Mouse (Mus musculus) liver, embryonic 12.5 days (tissue): ENCODE measurements around the gene Rhbdl1. TPM values are rescaled to one million over a fixed set of nuclear protein-coding genes. Genes with fewer than 3 reads are reported as not detected.
A peak's percentile ranks its signal among the peaks of the same experiment; 100 is the strongest.

Source experiments
- ATAC-seq: fragments of 200-750 bp; cut with Nextera tagmentation; 2 replicates; pipeline ENCODE4 v1.8.0; 2017; ENCODE audit warnings: moderate number of reproducible peaks, mild to moderate bottlenecking, moderate library complexity
- H3K27ac ChIP-seq: fragments of 300-500 bp; sonication (generic); 2 replicates; pipeline ENCODE4 v1.5.1; 2016; ENCODE audit warnings: mild to moderate bottlenecking
- H3K27me3 ChIP-seq: fragments of 300-500 bp; sonication (generic); replicated peaks from 2 replicates; pipeline ENCODE4 v1.6.1; 2016; ENCODE audit warnings: mild to moderate bottlenecking, moderate library complexity
- H3K36me3 ChIP-seq: fragments of 300-500 bp; sonication (generic); 2 replicates; pipeline ENCODE4 v1.6.1; 2016; ENCODE audit warnings: mild to moderate bottlenecking, moderate library complexity
- H3K4me1 ChIP-seq: fragments of 300-500 bp; sonication (generic); 2 replicates; pipeline ENCODE4 v1.6.1; 2016
- H3K4me2 ChIP-seq: fragments of 300-500 bp; sonication (generic); 2 replicates; pipeline ENCODE4 v1.6.1; 2016; ENCODE audit warnings: mild to moderate bottlenecking, moderate library complexity
- H3K4me3 ChIP-seq: fragments of 300-500 bp; sonication (generic); 2 replicates; pipeline ENCODE4 v1.5.1; 2016; ENCODE audit warnings: mild to moderate bottlenecking, moderate library complexity
- H3K9ac ChIP-seq: fragments of 300-500 bp; sonication (generic); 2 replicates; pipeline ENCODE4 v1.6.1; 2016; ENCODE audit warnings: mild to moderate bottlenecking, moderate library complexity
- H3K9me3 ChIP-seq: fragments of 300-500 bp; sonication (generic); replicated peaks from 2 replicates; pipeline ENCODE4 v1.6.1; 2016; ENCODE audit warnings: mild to moderate bottlenecking, moderate library complexity
- WGBS: fragments of 180-500 bp; shearing (Covaris S2); methylation state at CpG from one replicate; pipeline ENCODE4 v1.1.7; 2016; ENCODE audit not compliant: insufficient replicate concordance; 5-methylcytosine and 5-hydroxymethylcytosine counted together
- polyA plus RNA-seq: library from polyadenylated mRNA; unstranded; fragments of >200 nt; fragmentation: Nextera tagmentation; extraction: Ambion mirVana; gene quantifications from 2 replicates; pipeline ENCODE4 v1.2.1, GENCODE M21; 2016

Gene Rhbdl1
- polyA plus RNA-seq, 1 experiment from 2014 or later = 0.80 TPM

DNA sequence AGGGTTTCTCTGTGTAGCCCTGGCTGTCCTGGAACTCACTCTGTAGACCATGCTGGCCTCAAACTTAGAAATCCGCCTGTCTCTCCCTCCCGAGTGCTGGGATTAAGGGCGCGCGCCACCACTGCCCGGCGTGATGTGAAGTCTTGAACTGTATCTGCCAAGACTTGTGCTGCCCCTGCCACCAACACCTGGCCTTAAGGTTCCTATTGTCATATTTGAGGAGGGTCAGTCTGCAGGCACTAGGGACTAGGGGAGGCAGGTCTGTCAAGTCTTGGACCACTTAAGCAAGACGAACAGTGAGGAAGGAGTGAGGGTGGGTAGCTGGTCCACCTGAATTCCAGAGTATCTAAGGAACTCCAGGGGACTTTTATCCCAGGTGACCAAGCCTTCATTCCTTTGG, 32.4 kb upstream of the Rhbdl1 start:
- Histone ChIP-seq H3K27ac (no peak overlapping the region), H3K36me3 (peaks cover 21% of the 10 kb centered on the region), H3K4me3 (no peak overlapping the region), H3K27me3 (no peaks in the 10 kb centered on the region), H3K9ac (no peak overlapping the region), H3K4me2 (no peak overlapping the region), H3K9me3 (no peaks in the 10 kb centered on the region), H3K4me1 (peaks cover 48% of the 10 kb centered on the region)
- no peak for ATAC-seq
- 81% methylated on average over 8 of the region's 8 CpGs for WGBS

DNA sequence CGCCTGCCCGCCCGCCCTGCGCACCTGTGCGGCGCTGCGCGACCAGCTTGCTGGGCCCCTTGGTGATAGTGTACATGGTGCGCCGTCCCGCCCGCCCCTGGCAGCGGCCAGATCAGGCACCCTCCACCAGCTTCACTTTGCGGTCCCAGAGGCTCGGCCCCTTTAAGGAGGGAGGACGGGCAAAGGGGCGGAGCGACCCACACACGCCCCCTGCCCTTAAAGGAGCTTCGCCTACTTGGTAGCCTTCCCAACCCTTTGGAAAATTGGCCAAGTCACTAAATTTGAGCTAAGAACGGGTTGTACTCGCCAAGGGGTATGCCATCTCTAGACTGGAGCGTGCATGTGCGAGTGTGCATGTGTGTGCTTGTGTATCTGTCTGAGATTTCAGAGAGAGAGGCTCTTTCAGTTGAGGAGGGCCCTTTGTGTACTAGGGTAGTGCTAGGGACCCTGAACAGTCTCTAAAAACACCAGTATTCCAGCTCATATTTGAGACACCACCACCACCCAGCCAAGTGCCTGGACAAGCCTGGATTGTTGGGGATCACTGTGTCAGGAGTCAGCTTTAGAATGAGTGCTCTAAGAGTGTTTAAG, 31.6 kb upstream of the Rhbdl1 start, which contains the start of gene Mcrip2:
Mcrip2 (minus strand) TSS at position 164 of the 591 bp plus-strand sequence.
- peak within 1 kb of the TSS; percentile 74 for H3K27ac ChIP-seq
- H3K27me3 ChIP-seq = no peaks in the 10 kb centered on the region
- H3K4me2 ChIP-seq = peak within 1 kb of the TSS; percentile 92
- WGBS = 0% methylated on average over 24 of the region's 24 CpGs
- ATAC-seq = peak; percentile 72
- peaks cover 29% of the 10 kb centered on the region for H3K36me3 ChIP-seq
- H3K9ac ChIP-seq = peak within 1 kb of the TSS; percentile 76
- peaks cover 40% of the 10 kb centered on the region for H3K4me1 ChIP-seq
- H3K4me3 ChIP-seq = peak within 1 kb of the TSS; percentile 71
- H3K9me3 ChIP-seq = no peaks in the 10 kb centered on the region

DNA sequence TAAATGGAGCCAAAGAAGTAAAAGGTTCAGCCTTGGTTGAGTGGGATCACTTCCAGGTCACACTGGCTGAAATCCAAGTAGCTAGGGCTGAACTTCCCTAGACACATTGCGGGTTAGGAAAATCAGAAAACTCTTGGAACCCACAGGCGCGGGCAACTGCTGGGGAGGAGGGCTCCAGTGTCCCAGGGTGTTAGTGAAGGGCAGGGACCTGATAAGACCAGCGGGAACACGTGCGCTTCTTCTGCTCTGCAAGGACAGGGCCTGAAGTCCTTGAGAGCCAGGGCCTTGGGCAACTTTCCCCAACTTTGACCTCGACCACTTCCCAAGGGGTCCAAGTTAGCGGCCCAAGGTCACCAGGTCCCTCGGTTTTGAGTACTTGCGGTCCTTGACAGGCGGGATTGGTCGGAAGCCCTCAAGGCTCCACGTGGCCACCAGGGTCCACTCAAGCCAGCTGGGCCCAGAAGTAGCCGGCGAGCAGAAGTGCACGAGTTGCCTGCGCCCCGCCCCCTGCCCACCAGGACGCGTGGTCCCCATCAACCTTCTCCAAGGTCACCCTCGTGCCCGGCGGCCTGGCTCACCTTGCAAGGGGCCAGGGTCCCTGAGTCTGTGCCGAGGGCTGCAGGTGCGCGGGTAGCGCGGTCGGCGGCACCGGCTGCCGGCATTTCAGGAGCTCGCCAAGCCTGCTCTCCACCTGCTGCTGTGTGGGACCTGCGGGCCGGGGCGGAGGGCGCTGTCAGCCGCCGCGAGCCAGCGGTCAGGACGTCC, 30.9 kb upstream of the Rhbdl1 start:
- WGBS = 1% methylated on average over 42 of the region's 42 CpGs
- peak; percentile 59 for ATAC-seq
- H3K36me3 ChIP-seq = peaks cover 33% of the 10 kb centered on the region
- peak overlapping the region; percentile 76 for H3K9ac ChIP-seq
- H3K4me2 ChIP-seq = peak overlapping the region; percentile 92
- H3K4me3 ChIP-seq = peak overlapping the region; percentile 71
- no peaks in the 10 kb centered on the region for H3K9me3 ChIP-seq
- no peaks in the 10 kb centered on the region for H3K27me3 ChIP-seq
- H3K27ac ChIP-seq = peak overlapping the region; percentile 74
- peaks cover 40% of the 10 kb centered on the region for H3K4me1 ChIP-seq

DNA sequence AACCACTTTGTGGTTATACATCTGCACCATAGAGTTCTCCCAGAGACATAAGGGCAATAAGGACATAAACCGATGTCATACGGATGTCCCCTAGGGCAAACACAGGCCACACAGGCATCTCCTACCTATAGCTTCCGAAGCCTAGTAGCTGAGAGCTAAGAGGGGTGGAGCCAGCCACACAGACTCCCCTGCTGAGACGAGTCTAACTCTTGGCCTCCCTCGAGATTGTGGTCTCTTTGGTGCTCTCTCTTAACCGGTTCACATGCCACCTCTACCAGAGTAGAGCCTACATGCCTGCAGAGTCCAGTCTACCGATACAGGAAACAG, 30.4 kb upstream of the Rhbdl1 start:
- H3K27ac ChIP-seq = peak overlapping the region; percentile 74
- H3K27me3 ChIP-seq = no peaks in the 10 kb centered on the region
- H3K4me2 ChIP-seq = peak overlapping the region; percentile 92
- peak overlapping the region; percentile 71 for H3K4me3 ChIP-seq
- peak overlapping the region; percentile 76 for H3K9ac ChIP-seq
- H3K4me1 ChIP-seq = peaks cover 42% of the 10 kb centered on the region
- ATAC-seq = peak; percentile 57
- H3K9me3 ChIP-seq = no peaks in the 10 kb centered on the region
- H3K36me3 ChIP-seq = peaks cover 35% of the 10 kb centered on the region
- 2% methylated on average over 7 of the region's 7 CpGs for WGBS

DNA sequence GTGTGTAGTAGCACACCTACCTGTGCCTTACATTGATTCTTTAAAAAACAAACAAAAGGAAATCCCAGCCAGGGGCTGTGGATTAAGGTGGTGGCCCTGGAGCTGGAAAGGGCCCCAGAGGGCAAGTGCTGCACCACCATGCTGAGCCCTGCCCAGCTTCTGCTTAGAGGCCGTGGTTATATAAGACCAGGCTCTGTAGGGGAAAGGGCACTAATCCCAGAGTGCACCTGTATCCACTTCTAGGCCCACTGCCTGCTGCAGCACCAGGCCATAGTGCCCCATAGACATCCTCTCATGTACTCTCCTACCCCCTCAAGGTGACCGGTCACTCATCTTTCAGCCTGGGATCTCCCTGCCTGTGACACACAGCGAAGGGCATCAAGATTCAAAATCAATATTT, 29.1 kb upstream of the Rhbdl1 start:
- Histone ChIP-seq H3K9me3 (no peaks in the 10 kb centered on the region), H3K4me1 (peaks cover 52% of the 10 kb centered on the region), H3K36me3 (peaks cover 35% of the 10 kb centered on the region), H3K9ac (peak overlapping the region; percentile 7; the same call in 1 of the 2 replicates), H3K27me3 (no peaks in the 10 kb centered on the region), H3K27ac (no peak overlapping the region), H3K4me2 (peak overlapping the region; percentile 92; the same call in 1 of the 2 replicates), H3K4me3 (no peak overlapping the region)
- no peak for ATAC-seq
- WGBS = 81% methylated on average over 3 of the region's 3 CpGs

DNA sequence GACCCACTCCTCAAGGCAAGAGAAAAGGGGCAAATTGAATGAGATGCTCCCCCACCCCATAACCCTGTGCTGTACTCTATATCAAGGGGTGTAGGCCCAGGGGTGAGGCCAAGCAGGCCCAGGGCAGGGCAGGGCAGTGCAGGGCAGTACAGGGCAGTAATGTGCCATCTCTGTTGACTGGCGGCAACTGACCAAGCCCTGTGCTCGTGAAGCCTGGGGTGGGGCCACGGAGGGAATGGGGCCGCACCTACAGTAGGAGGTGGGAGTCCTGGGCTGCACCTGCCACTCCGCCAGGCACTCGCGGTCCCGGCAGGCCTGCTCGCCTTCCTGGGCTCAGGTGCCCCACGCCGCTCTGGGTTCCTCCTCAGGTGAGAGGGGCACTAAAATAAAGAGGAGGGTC, 28.2 kb upstream of the Rhbdl1 start:
- H3K4me1 ChIP-seq = peaks cover 60% of the 10 kb centered on the region
- no peaks in the 10 kb centered on the region for H3K9me3 ChIP-seq
- no peak overlapping the region for H3K27ac ChIP-seq
- no peak overlapping the region for H3K4me3 ChIP-seq
- 84% methylated on average over 11 of the region's 11 CpGs for WGBS
- no peaks in the 10 kb centered on the region for H3K27me3 ChIP-seq
- H3K4me2 ChIP-seq = no peak overlapping the region
- H3K9ac ChIP-seq = no peak overlapping the region
- H3K36me3 ChIP-seq = peaks cover 35% of the 10 kb centered on the region
- ATAC-seq = no peak

DNA sequence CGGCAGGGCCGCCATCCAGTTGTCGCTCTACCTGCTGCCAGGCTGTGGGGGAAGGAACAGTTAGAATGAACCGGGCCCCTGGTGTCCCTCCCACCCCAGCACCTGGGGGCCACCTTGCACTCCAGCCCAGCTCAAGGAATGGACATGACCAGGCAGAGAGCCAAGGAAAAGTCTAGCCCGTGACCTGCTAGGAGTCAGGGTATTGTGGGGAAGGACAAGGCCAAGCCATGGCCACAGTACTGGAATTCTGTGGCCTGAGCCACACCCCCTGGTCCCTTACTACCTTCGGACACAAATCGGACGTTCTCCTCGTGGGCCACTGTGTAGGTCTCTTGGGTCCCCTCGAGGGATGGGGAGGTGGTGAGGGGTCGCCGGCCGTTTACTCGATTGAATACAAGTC, 27.2 kb upstream of the Rhbdl1 start:
- H3K27ac ChIP-seq = no peak overlapping the region
- H3K4me1 ChIP-seq = peaks cover 67% of the 10 kb centered on the region
- peaks cover 35% of the 10 kb centered on the region for H3K36me3 ChIP-seq
- H3K9ac ChIP-seq = no peak overlapping the region
- no peaks in the 10 kb centered on the region for H3K27me3 ChIP-seq
- no peak overlapping the region for H3K4me2 ChIP-seq
- no peak overlapping the region for H3K4me3 ChIP-seq
- ATAC-seq = no peak
- 85% methylated on average over 14 of the region's 14 CpGs for WGBS
- H3K9me3 ChIP-seq = no peaks in the 10 kb centered on the region

DNA sequence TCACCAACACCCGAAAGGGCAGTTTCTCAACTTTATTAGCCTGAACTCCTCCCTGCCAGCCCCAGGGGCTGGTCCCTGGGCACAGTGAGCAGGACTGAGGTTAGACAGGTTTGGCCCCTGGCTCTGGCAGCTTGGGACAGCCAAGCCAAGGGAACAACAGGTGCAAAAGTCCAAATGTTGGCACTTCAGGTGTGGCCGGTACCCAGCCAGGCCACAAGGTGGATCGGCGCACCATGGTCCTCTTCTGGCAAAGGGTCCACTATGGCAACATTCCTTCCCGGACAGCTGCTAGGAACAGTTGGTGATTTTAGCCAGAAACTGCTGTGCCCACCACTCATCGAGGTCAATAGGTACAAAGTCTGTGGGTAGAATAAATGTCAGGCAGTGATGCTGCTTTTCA, 26.6 kb upstream of the Rhbdl1 start:
- no peaks in the 10 kb centered on the region for H3K9me3 ChIP-seq
- H3K4me1 ChIP-seq = peaks cover 61% of the 10 kb centered on the region
- WGBS = 84% methylated on average over 6 of the region's 6 CpGs
- no peak overlapping the region for H3K4me2 ChIP-seq
- peaks cover 35% of the 10 kb centered on the region for H3K36me3 ChIP-seq
- no peak overlapping the region for H3K9ac ChIP-seq
- H3K27ac ChIP-seq = no peak overlapping the region
- H3K4me3 ChIP-seq = no peak overlapping the region
- ATAC-seq = no peak
- no peaks in the 10 kb centered on the region for H3K27me3 ChIP-seq

DNA sequence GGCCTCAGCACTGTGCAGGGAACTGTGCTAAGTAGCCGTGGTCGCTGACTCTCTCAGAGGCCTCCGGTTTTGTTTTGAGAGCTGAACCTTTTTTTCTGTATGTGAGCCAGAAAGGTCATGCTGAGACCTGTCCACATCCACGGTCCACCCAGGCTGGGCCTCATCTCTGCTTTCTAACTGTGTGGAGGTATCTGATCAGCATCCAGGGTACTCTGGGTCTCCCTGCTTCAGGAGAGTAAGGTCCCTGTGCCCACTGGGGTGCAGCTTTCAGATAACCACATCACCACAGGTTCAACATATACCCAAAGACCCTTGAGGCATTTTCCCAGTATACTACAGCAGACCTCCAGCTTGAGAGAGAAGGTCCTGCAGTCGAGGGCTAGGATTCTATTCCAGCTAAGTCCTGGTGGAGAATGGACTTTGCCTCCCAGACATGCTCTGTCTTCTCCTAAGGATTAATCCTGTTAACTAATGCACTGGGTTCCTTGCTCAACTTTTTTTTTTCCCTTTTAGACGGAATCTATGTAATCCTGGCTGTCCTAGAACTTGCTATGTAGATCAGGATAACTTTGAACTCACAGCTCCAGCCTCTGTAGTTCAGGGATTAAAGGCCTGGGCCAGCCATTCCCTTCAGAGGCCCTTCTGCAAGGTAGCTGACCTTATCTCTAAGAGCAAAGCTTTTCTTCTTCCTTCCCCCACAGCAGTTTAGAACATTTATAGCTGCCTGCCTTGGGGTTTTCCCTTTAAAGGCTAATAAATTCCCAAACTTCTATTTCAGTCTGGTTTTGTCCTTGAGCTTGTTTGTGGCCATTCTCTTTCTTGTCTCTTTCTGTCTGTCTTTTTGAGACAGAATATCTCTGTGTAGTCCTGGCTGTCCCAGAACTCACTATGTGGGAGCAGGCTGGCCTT, 24.9 kb upstream of the Rhbdl1 start:
- H3K4me1 ChIP-seq = peaks cover 44% of the 10 kb centered on the region
- 12% methylated on average over 6 of the region's 6 CpGs for WGBS
- peak; percentile 23; the same call in 1 of the 2 replicates for ATAC-seq

DNA sequence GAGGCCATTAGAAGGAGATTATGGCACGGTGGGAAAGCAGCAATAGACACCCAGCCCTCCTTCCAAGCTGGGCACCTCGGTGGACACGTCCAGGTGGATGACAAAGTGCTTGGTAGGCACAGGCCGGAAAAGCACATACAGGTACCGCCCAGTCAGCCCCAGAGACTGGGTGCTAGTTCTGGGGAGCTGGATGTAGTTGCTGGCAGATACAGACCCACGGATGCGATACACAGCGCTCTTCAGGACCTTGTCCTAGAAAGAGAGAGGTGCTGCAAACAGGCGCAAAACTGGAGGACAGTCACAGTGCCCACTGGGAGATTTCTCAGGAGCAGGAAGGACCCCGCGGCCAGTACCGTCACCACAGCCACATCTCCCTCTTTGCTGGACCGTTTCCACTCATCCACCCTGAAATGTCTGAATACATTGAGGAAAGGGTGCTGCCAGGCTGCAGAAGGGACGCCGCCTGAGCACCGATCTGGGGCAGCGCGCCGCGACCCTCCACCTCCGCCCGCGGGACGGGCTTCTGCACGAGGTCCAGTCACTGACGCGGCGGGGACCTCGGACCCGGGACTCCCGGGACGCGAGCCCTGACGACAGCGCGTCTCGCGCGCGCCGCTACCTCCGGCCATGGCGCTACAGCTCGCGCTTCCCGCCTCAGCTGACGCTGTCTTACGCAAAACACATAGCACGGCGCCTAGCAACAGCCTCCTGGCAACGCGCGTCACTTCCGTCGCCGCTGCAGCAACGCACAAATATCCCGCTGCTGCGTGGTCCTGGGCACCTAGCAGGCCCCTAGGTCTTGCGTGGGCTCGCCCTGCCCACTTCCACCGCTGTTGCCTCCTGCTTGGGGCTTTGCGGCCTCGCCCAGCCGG, 24.0 kb upstream of the Rhbdl1 start, which contains the start of gene Wdr90:
Wdr90 (minus strand) TSS at position 670 of the 872 bp plus-strand sequence.
- peak; percentile 85 for ATAC-seq
- WGBS = 6% methylated on average over 65 of the region's 65 CpGs
- Histone ChIP-seq H3K27me3 (no peaks in the 10 kb centered on the region), H3K4me1 (peaks cover 35% of the 10 kb centered on the region), H3K4me2 (peak within 1 kb of the TSS; percentile 91), H3K36me3 (peaks cover 37% of the 10 kb centered on the region), H3K9me3 (no peaks in the 10 kb centered on the region), H3K27ac (peak within 1 kb of the TSS; percentile 74), H3K4me3 (peak within 1 kb of the TSS; percentile 69), H3K9ac (peak within 1 kb of the TSS; percentile 80)

More for the DNA sequence above, 24.9 kb upstream of the Rhbdl1 start:
- Histone ChIP-seq H3K4me3 (peak overlapping the region; percentile 69), H3K36me3 (peaks cover 36% of the 10 kb centered on the region), H3K9me3 (no peaks in the 10 kb centered on the region), H3K9ac (peak overlapping the region; percentile 80), H3K4me2 (peak overlapping the region; percentile 91), H3K27ac (peak overlapping the region; percentile 74), H3K27me3 (no peaks in the 10 kb centered on the region)

DNA sequence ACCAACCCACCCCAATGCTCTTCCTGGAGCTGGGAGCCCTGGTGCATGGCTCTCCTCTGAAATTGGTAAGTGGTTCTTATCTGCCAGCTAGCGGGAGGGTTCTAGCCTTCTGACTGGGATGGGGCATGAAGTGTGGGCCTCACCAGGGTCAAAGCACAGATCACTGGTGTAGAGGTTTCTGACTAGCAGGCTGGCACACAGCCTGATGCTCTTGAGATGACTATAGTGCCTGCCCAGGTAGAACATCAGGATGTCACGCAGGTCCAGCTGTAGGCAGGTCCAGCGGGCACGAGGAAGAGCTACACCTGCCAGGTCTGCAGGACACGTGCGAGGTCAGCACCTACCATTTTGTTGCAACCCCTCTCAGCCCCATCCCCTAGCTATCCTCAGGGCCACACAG, 23.1 kb upstream of the Rhbdl1 start:
- 87% methylated on average over 6 of the region's 6 CpGs for WGBS
- Histone ChIP-seq H3K36me3 (peaks cover 38% of the 10 kb centered on the region), H3K4me2 (peak overlapping the region; percentile 91), H3K27ac (peak overlapping the region; percentile 74; the same call in 1 of the 2 replicates), H3K9me3 (no peaks in the 10 kb centered on the region), H3K27me3 (no peaks in the 10 kb centered on the region), H3K4me3 (peak overlapping the region; percentile 69), H3K4me1 (peaks cover 29% of the 10 kb centered on the region), H3K9ac (peak overlapping the region; percentile 80)
- ATAC-seq = no peak
